Mouse (Mus musculus) intestine, postnatal 0 days (tissue): ENCODE data around the gene Zdhhc12. TPM values are rescaled to one million over a fixed set of nuclear protein-coding genes. Genes with fewer than 3 reads are reported as not detected.
A peak's percentile ranks its signal among the peaks of the same experiment; 100 is the strongest.
"Not testable (repeated sequence)": the region's sequence is repeated elsewhere in the genome, so short reads cannot be mapped to it uniquely, and the experiment has no call there.

Experiments used
- ATAC-seq: fragments of 200-750 bp; cut with Nextera tagmentation; 2 replicates; pipeline ENCODE4 v1.8.0; 2017; ENCODE audit warnings: mild to moderate bottlenecking, moderate TSS enrichment, moderate library complexity
- H3K27ac ChIP-seq: fragments of 300-500 bp; sonication (generic); 2 replicates; pipeline ENCODE4 v1.5.1; 2014; ENCODE audit warnings: mild to moderate bottlenecking, low read depth, low read length, moderate library complexity
- H3K27me3 ChIP-seq: fragments of 300-500 bp; sonication (generic); replicated peaks from 2 replicates; pipeline ENCODE4 v1.6.1; 2014; ENCODE audit warnings: low read length, mixed read lengths; ENCODE audit not compliant: control insufficient read depth, insufficient read depth
- H3K36me3 ChIP-seq: fragments of 300-500 bp; sonication (generic); 2 replicates; pipeline ENCODE4 v1.6.1; 2014; ENCODE audit warnings: mild to moderate bottlenecking, moderate library complexity; ENCODE audit not compliant: control insufficient read depth, insufficient read depth
- H3K4me1 ChIP-seq: fragments of 300-500 bp; sonication (generic); replicated peaks from 2 replicates; pipeline ENCODE4 v1.6.1; 2014; ENCODE audit warnings: antibody characterized with exemption, low read length, mixed read lengths; ENCODE audit not compliant: control insufficient read depth, insufficient read depth
- H3K4me2 ChIP-seq: fragments of 300-500 bp; sonication (generic); replicated peaks from 2 replicates; pipeline ENCODE4 v1.6.1; 2014; ENCODE audit warnings: low read depth, mild to moderate bottlenecking, moderate library complexity
- H3K4me3 ChIP-seq: fragments of 300-500 bp; sonication (generic); 2 replicates; pipeline ENCODE4 v1.5.1; 2014; ENCODE audit warnings: low read depth, low read length
- H3K9ac ChIP-seq: fragments of 300-500 bp; sonication (generic); 2 replicates; pipeline ENCODE4 v1.6.1; 2014; ENCODE audit warnings: mild to moderate bottlenecking, low read depth, low read length
- H3K9me3 ChIP-seq: fragments of 300-500 bp; sonication (generic); 2 replicates; pipeline ENCODE4 v1.6.1; 2016; ENCODE audit warnings: mixed run types; ENCODE audit not compliant: control insufficient read depth
- CTCF ChIP-seq: sonication (generic); IDR thresholded peaks from 2 replicates; pipeline ENCODE4 v1.5.1; 2016; ENCODE audit warnings: low read depth, mild to moderate bottlenecking, control low read depth, antibody characterized with exemption, moderate library complexity
- WGBS: fragments of 180-500 bp; shearing (Covaris S2); extraction: QIAGEN DNeasy Blood & Tissue Kit; methylation state at CpG from one replicate; pipeline ENCODE4 v1.1.7; 2014; 5-methylcytosine and 5-hydroxymethylcytosine counted together
- polyA plus RNA-seq: library from polyadenylated mRNA; unstranded; fragments of >200 nt; fragmentation: Nextera tagmentation; extraction: Ambion mirVana; gene quantifications from 2 replicates; pipeline ENCODE4 v1.2.1, GENCODE M21; 2015

Zdhhc12 gene
- polyA plus RNA-seq, 1 experiment from 2014 or later, result 91.3 TPM

DNA sequence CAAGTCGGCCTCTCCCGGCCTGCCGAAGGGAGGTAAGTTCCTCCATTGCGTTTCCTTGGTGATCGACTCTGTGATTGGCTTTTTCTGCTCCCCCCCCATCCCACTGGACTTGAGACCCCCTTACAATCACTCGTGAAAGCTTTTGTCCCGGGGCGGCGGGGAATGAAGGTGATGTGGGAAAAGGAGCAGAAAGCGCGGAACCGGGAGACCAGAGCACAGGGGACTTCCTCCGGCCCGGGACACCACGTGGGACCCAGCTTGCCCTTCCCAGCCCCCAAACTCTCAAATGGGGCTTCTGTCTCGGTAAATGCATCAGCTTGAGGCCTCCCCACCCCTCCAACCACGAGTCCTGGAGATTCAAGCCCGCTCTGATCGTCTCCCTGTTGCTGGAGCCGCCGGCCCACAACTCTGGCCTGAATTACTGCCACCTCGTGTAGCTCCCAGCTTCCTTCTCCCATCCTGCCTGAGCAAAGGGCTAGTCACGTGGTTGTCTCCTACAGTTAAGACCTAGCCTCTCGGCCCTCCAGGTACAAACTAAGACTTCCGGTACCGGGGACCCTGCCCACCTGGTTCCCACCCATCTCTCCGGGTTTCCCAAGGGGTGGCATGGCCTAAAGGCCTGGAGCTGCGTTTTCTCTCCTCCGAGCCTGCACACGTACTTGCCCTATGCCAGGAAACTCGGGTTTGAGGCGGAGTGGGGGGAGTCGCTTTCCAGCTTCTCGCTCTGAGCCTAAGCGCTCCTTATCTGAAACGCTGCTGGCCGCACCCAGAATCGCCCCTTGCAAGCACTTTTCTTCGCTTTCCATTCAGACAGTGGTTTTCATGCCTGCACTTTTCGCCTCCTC lies 31.0 kb downstream of the Zdhhc12 start:
- TF ChIP-seq CTCF, result peak; percentile 28; the same call in 1 of the 2 replicates
- peaks cover 11% of the 10 kb centered on the region; the same call in 1 of the 2 replicates for H3K4me1 ChIP-seq
- H3K4me2 ChIP-seq, result peak overlapping the region; percentile 88
- ATAC-seq, result peak; percentile 53
- H3K27ac ChIP-seq, result peak overlapping the region; percentile 90
- H3K9ac ChIP-seq, result peak overlapping the region; percentile 64
- H3K27me3 ChIP-seq, result no peaks in the 10 kb centered on the region
- peak overlapping the region; percentile 52 for H3K4me3 ChIP-seq
- no peaks in the 10 kb centered on the region for H3K9me3 ChIP-seq
- under 1% methylated on average over 40 of the region's 40 CpGs for WGBS
- H3K36me3 ChIP-seq, result no peaks in the 10 kb centered on the region

DNA sequence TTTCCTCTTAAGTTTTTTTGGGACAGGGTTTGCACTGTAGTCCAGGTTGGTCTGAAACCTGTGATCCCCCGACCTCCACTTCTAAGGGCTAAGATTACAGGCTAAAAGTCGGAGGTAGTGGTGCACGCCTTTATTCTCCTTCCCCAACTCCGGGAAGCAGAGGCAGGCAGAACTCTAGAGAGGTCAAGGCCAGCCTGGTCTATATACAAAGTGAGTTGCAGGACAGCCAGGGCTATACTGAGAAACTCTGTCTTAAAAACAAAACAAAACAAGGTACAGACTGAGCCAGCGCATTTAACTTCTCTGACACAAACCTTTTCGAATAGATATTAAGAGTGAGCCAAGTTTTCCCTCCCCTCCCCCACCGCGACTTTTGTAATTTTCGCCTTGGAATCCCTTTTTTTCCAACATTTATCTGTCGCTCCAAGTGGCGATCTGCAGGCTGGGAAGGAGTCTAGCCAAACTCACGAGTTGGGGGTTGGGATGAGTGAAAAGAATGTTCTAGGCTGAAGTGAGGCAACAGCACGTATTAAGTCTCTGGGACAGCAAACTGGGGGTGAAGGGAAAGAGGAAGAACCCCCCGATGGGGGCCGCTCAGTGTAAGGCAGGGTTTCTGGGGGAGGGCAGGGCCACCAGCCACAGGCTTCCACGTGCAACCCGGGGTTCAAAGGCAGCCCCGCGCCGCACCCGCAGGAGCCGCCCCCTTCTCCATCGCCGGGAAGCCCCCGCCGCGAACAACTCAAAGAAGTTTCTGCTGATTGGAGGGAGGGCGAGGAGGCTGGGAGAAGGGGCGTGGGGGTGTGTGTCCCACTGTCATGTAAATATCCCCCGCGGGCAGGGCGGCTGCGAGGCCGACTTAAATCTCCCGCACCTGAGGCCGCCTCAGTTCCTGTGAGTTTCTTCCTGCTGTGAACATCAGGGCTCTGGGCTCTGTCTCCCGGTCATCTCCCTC lies 32.0 kb downstream of the Zdhhc12 start:
- peak overlapping the region; percentile 88 for H3K4me2 ChIP-seq
- H3K36me3 ChIP-seq, result no peaks in the 10 kb centered on the region
- peak overlapping the region; percentile 52 for H3K4me3 ChIP-seq
- no peaks in the 10 kb centered on the region for H3K9me3 ChIP-seq
- 0 out of 2 replicates have a peak, but pooled peaks cover 10% of the 10 kb centered on the region for H3K4me1 ChIP-seq
- peak overlapping the region; percentile 90 for H3K27ac ChIP-seq
- TF ChIP-seq CTCF, result no peak
- WGBS, result 6% methylated on average over 36 of the region's 37 CpGs
- no peak for ATAC-seq
- peak overlapping the region; percentile 64 for H3K9ac ChIP-seq
- H3K27me3 ChIP-seq, result no peaks in the 10 kb centered on the region

DNA sequence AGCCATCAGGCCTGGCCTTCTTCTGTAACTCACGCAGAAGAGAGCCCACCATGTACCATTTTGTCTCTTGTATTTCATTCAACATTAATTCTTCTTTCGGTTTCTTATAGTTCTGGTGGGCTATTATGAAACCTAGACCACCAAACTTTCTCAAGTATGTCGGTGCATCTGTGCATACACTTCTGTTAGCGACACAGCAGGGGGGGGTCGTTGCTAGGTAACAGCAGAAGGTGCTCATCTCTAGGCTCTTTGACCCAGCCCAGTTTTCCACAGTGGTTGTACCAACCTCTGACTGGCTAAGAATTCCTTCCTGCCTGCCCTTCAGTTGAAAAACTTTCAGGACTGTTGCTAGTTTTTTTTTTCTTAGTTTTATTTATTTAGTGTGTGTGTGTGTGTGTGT lies 35.0 kb downstream of the Zdhhc12 start:
- Histone ChIP-seq H3K27me3 (no peaks in the 10 kb centered on the region), H3K9me3 (no peaks in the 10 kb centered on the region), H3K4me2 (no peak overlapping the region), H3K9ac (no peak overlapping the region), H3K36me3 (no peaks in the 10 kb centered on the region), H3K4me3 (no peak overlapping the region), H3K4me1 (no peaks in the 10 kb centered on the region), H3K27ac (no peak overlapping the region)
- WGBS, result 63% methylated on average over 5 of the region's 5 CpGs
- ATAC-seq, result no peak
- no peak for TF ChIP-seq CTCF

- Histone ChIP-seq H3K27me3 (no peaks in the 10 kb centered on the region), H3K9ac (no peak within 1 kb of the TSS), H3K9me3 (no peaks in the 10 kb centered on the region), H3K4me3 (no peak within 1 kb of the TSS), H3K4me1 (no peaks in the 10 kb centered on the region), H3K36me3 (no peaks in the 10 kb centered on the region), H3K4me2 (no peak within 1 kb of the TSS), H3K27ac (no peak within 1 kb of the TSS)
- peak; percentile 56 for ATAC-seq
- WGBS, result 43% methylated on average over 11 of the region's 12 CpGs
- no peak for TF ChIP-seq CTCF
These were observed 36.1 kb downstream of the Zdhhc12 start, which contains the start of gene Set for GRCm38 (mm10) chr2:30057223-30057904. Set (plus strand) TSS chr2:30057378.

- Histone ChIP-seq H3K9me3 (no peaks in the 10 kb centered on the region), H3K4me2 (no peak overlapping the region), H3K27ac (no peak overlapping the region), H3K4me1 (no peaks in the 10 kb centered on the region), H3K4me3 (no peak overlapping the region), H3K27me3 (no peaks in the 10 kb centered on the region), H3K9ac (no peak overlapping the region), H3K36me3 (no peaks in the 10 kb centered on the region)
- WGBS, result 77% methylated on average over 3 of the region's 3 CpGs
- no peak for ATAC-seq
- TF ChIP-seq CTCF, result no peak
These were observed 36.7 kb downstream of the Zdhhc12 start for GRCm38 (mm10) chr2:30056736-30057135.

DNA sequence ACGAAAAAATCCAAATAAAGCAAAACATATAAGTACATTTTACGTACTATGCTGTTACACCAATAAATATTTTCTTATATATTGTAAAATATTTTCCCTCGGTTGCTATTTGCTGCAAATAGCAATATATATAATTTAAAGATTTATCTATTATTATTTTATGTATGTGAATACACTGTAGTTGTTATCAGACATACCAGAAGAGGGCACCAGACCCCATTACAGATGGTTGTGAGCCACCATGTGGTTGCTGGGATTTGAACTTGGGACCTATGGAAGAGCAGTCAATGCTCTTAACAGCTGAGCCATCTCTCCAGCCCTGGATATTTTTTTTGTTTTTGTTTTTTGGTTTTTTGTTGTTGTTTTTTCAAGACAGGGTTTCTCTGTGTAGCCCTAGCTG lies 38.1 kb downstream of the Zdhhc12 start:
- not testable (repeated sequence) for H3K9me3 ChIP-seq, H3K9ac ChIP-seq, H3K4me3 ChIP-seq, H3K27me3 ChIP-seq, ATAC-seq, H3K27ac ChIP-seq, H3K4me1 ChIP-seq, H3K4me2 ChIP-seq, H3K36me3 ChIP-seq
- peak; percentile 38 for TF ChIP-seq CTCF
- 90% methylated on average over 3 of the region's 3 CpGs for WGBS
